Mouse (Mus musculus) embryonic fibroblast, embryonic 13.5 days (primary cell): ENCODE measurements at regions not wholly inside any gene's neighbourhood (a gene's known extent, or its start where the extent isn't known, plus 50 kb on each side); places are given as distances from the start of the nearest gene placed in this dataset.

Experiments
- CTCF ChIP-seq: IDR thresholded peaks from 2 replicates; pipeline ENCODE4 v1.5.1; 2011; ENCODE audit warnings: mild to moderate bottlenecking, control low read depth, low read length, moderate library complexity, borderline replicate concordance; ENCODE audit not compliant: insufficient read depth
- POLR2A ChIP-seq: IDR thresholded peaks from 2 replicates; pipeline ENCODE4 v1.6.1; 2011; ENCODE audit warnings: low read depth, mild to moderate bottlenecking, control low read depth, low read length, moderate library complexity

GRCm38 (mm10) chr5:119032051-119032450 is 471.6 kb downstream of the Med13l start:
- TF ChIP-seq POLR2A (no peak), CTCF (no peak)
